Mouse (Mus musculus) bone marrow, adult 2 months (tissue): ENCODE results near the gene Epm2aip1.
A peak's percentile ranks its signal among the peaks of the same experiment; 100 is the strongest.

ENCODE experiments used
- CTCF ChIP-seq: fragments of 200-500 bp; IDR thresholded peaks from 2 replicates; pipeline ENCODE4 v1.5.1; 2011; ENCODE audit warnings: low read length, control low read depth; ENCODE audit not compliant: control insufficient read depth, insufficient read depth
- POLR2A ChIP-seq: fragments of 200-500 bp; IDR thresholded peaks from 2 replicates; pipeline ENCODE4 v1.6.1; 2011; ENCODE audit warnings: low read depth, mild to moderate bottlenecking, control low read depth, low read length, borderline replicate concordance; ENCODE audit not compliant: control insufficient read depth

GRCm38 (mm10) chr9:111314219-111314618 lies 42.5 kb downstream of the Epm2aip1 start:
- peak; percentile 59 for TF ChIP-seq CTCF
- no peak for TF ChIP-seq POLR2A
